Mouse (Mus musculus): ENCODE data around the gene Pcsk2.

- TF ChIP-seq CHD2 (IDR thresholded peaks at IDR 0.05; ENCODE audit: low read depth, low read length) (no peak), ZC3H11A (IDR thresholded peaks at IDR 0.05; ENCODE audit: borderline replicate concordance, low read depth, low read length) (no peak), MAFK (IDR thresholded peaks at IDR 0.05; ENCODE audit: insufficient read depth, low read depth, low read length) (no peak), HCFC1 (IDR thresholded peaks at IDR 0.05; ENCODE audit: borderline replicate concordance, insufficient read depth, low read length) (no peak), ZNF384 (IDR thresholded peaks at IDR 0.05; ENCODE audit: low read depth, low read length) (no peak)
Observed at GRCm38 (mm10) chr2:143724101-143724500, 178.1 kb downstream of the Pcsk2 start.

Measured in ES-E14 (cell line).